Mouse (Mus musculus) embryo, embryonic 11 days (tissue): ENCODE data around the gene Shisa8.

Source experiments
- DNase-seq: peaks from one replicate; pipeline ENCODE4 v3.0.0-alpha.2; 2015

Gene Shisa8

GRCm38 (mm10) chr15:82169671-82170070, 42.9 kb downstream of the Shisa8 start:
- DNase-seq, result no peak

- peak; percentile 30 for DNase-seq
Measured at GRCm38 (mm10) chr15:82167201-82168168, 45.1 kb downstream of the Shisa8 start.

- DNase-seq, result peak; percentile 27
Measured at GRCm38 (mm10) chr15:82166240-82167100, 46.1 kb downstream of the Shisa8 start.

GRCm38 (mm10) chr15:82165332-82166239, 47.0 kb downstream of the Shisa8 start:
- DNase-seq, result peak; percentile 71

- no peak for DNase-seq
Measured at GRCm38 (mm10) chr15:82164496-82164895, 48.1 kb downstream of the Shisa8 start.

- no peak for DNase-seq
Measured at GRCm38 (mm10) chr15:82164061-82164399, 48.6 kb downstream of the Shisa8 start.

GRCm38 (mm10) chr15:82163356-82164060, 49.1 kb downstream of the Shisa8 start:
- no peak for DNase-seq

- DNase-seq, result no peak
Measured at GRCm38 (mm10) chr15:82161965-82162600, 50.5 kb downstream of the Shisa8 start.

GRCm38 (mm10) chr15:82160731-82161640, 51.6 kb downstream of the Shisa8 start:
- no peak for DNase-seq

- DNase-seq, result no peak
Measured at GRCm38 (mm10) chr15:82159471-82159870, 53.1 kb downstream of the Shisa8 start.

GRCm38 (mm10) chr15:82158243-82159035, 54.2 kb downstream of the Shisa8 start:
- peak; percentile 41 for DNase-seq

- no peak for DNase-seq
Measured at GRCm38 (mm10) chr15:82156902-82157301, 55.7 kb downstream of the Shisa8 start.

- no peak for DNase-seq
Measured at GRCm38 (mm10) chr15:82156298-82156697, 56.3 kb downstream of the Shisa8 start.
